Mouse (Mus musculus) B cell, adult 67 days (primary cell): ENCODE data around the gene Tmbim1. TPM values are rescaled to one million over a fixed set of nuclear protein-coding genes. Genes with fewer than 3 reads are reported as not detected.

Source experiments
- total RNA-seq, 2 experiments: library from RNA; stranded (reverse); gene quantifications; 4 replicates each; pipeline ENCODE4 v1.2.4; 2023

Gene Tmbim1
- 1 to 10 TPM; 3.4 to 3.6 TPM for total RNA-seq

GRCm38 (mm10) chr1:74305522-74305921 lies at the start of gene Tmbim1:
Gene Tmbim1, minus strand, starts transcription at chr1:74305622.

GRCm38 (mm10) chr1:74284543-74285160 lies 20.8 kb downstream of the Tmbim1 start, which contains the start of the genes Aamp and Pnkd:
Gene Aamp, minus strand, starts transcription at chr1:74284738.
Gene Pnkd, plus strand, starts transcription at chr1:74284930.

GRCm38 (mm10) chr1:74278538-74278937 lies 26.9 kb downstream of the Tmbim1 start, which contains the start of gene Gpbar1:
Gene Gpbar1, plus strand, starts transcription at chr1:74278550.

Other genes with a start within 250 kb of the Tmbim1 start
- 1 to 10 TPM; 3.3 to 8.2 TPM for gene Tns1, start 181.2 kb downstream of the Tmbim1 start, total RNA-seq
- gene Rufy4, start 180.1 kb downstream of the Tmbim1 start, total RNA-seq, result not detected
- gene Cxcr2, start 151.6 kb downstream of the Tmbim1 start, total RNA-seq, result under 1 TPM in 1 of 2 experiments, not detected in 1; 0.30 TPM
- gene Cxcr1, start 111.0 kb downstream of the Tmbim1 start, total RNA-seq, result not detected
- gene Arpc2, start 69.5 kb downstream of the Tmbim1 start, total RNA-seq, result 100 to 1,000 TPM; 427 to 429 TPM
- gene Gpbar1, start 27.1 kb downstream of the Tmbim1 start, total RNA-seq, result 1 to 10 TPM; 2.1 to 2.3 TPM
- gene Aamp, start 20.9 kb downstream of the Tmbim1 start, total RNA-seq, result 100 to 1,000 TPM; 120 to 124 TPM
- 10 to 100 TPM; 20.0 to 23.6 TPM for gene Pnkd, start 20.7 kb downstream of the Tmbim1 start, total RNA-seq
- not detected for gene Catip, start 56.5 kb upstream of the Tmbim1 start, total RNA-seq
- 1 to 10 TPM in 1 of 2 experiments, under 1 TPM in 1; 0.24 to 3.8 TPM for gene Slc11a1, start 69.6 kb upstream of the Tmbim1 start, total RNA-seq
- 100 to 1,000 TPM; 115 to 120 TPM for gene Ctdsp1, start 85.9 kb upstream of the Tmbim1 start, total RNA-seq
- not detected for gene Vil1, start 103.8 kb upstream of the Tmbim1 start, total RNA-seq
- 10 to 100 TPM; 28.8 to 31.2 TPM for gene Cnot9, start 200.4 kb upstream of the Tmbim1 start, total RNA-seq
- gene Plcd4, start 237.3 kb upstream of the Tmbim1 start, total RNA-seq, result under 1 TPM; 0.29 to 0.80 TPM
- 10 to 100 TPM; 27.2 to 37.4 TPM for gene Usp37, start 238.7 kb upstream of the Tmbim1 start, total RNA-seq